Mouse (Mus musculus): ENCODE results near the gene Spint2. TPM values are rescaled to one million over a fixed set of nuclear protein-coding genes. Genes with fewer than 3 reads are reported as not detected.

Spint2 gene
- total and polyA plus RNA-seq, 2 experiments from 2014 or later: 46.6 to 81.6 TPM

DNA sequence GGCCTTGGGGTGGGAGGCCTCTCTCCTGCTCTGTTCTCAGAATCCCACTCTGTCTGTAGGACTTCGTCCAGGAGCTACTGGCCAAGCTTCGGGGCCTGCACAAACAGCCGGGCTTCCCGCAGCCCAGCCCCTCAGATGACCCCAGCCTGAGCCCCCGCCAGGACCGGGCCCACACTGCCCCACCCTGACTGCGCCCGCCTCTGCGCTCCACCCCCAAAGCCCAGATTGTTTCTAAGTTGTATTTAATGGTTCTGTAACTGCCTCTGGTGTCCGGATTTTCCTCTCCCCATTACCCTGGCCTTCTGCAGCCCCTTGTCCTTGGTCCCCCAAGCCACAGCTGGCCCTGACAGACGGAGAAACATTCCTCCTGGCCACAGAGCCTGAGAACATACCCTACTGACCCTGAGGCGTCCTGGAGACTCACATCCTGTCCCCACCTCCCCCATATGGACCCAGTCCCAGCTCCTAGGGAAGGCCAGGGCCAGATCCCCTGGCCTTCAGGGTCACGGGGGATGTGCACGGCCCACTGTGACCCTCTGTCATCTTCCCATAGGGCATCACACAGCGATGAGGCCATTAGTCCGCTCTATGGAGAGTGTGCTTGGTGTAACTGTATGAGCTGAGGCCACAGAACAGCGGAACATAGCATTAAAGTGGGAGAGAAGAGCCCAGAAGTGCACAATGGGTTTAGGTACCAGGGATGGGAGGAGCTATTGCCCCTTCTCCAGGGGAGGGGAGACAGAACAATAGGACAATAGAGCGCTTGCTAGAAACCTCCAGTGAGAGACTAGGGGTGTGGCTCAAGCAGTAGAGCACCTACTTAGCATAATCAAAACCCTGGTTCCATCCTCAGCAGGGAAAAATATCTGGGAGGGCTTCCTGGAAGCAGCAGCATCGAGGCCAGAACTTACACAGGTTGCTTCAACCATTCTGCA lies 11.7 kb upstream of the Spint2 start:
- H3K4me3 ChIP-seq (ENCODE audit: low read depth, low read length): no peak overlapping the region
- TF ChIP-seq CTCF (IDR thresholded peaks at IDR 0.05; ENCODE audit: low read depth): no peak
- 0 out of 2 replicates have a peak, but pooled peaks have one; percentile 36 for TF ChIP-seq EP300 (IDR thresholded peaks at IDR 0.05; ENCODE audit: low read depth)
- no peaks in the 10 kb centered on the region for H3K9me3 ChIP-seq (replicated peaks; ENCODE audit: control insufficient read depth, low read length)
- no peaks in the 10 kb centered on the region for H3K36me3 ChIP-seq (replicated peaks; ENCODE audit: control insufficient read depth, insufficient read depth, low read length)
- H3K9ac ChIP-seq (replicated peaks; ENCODE audit: low read depth, low read length): no peak overlapping the region
- ATAC-seq (ENCODE audit: insufficient read depth, low read depth) (peak; percentile 39), DNase-seq (ENCODE audit: low spot score) (peak; percentile 28)
- H3K27me3 ChIP-seq (ENCODE audit: control insufficient read depth, insufficient read depth, low read length): peaks cover 9% of the 10 kb centered on the region; the same call in 1 of the 2 replicates
- H3K4me2 ChIP-seq (ENCODE audit: low read depth, low read length): no peak overlapping the region
- peak overlapping the region; percentile 64 for H3K27ac ChIP-seq (ENCODE audit: low read depth)
- 52% methylated on average over 19 of the region's 19 CpGs for WGBS
- peaks cover 15% of the 10 kb centered on the region; the same call in 1 of the 2 replicates for H3K4me1 ChIP-seq (ENCODE audit: control insufficient read depth, insufficient read depth)

DNA sequence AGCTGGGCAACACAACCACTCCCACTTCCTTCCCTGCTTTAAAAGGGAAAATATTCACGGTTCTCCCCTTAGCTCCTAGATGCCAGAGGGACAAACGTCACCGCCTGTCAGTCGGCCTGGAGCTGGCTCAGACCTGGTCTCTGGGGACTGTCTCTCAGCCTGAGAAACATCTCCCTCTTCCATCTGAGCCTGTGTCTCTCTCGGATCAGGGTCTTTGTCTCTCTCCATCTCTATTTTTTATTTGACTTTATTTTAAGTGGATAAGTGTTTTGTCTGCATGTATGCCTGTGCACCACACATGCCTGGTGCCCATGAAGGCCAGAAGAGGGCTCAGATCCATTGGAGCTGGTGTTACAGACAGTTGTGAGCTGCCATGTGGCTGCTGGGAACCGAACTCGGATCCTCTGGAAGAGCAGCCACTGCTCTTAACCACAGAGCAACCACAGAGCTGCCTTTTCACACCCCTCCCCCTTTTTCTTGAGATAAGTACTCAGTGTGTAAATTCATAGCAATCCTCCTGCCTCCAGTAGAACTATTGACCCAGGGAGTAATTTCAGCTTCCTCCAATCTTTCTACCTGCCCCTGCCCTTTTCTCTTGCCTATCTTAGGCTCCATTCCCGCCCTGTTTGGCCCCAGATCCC lies 10.9 kb upstream of the Spint2 start:
- no peak overlapping the region for H3K9ac ChIP-seq (replicated peaks; ENCODE audit: low read depth, low read length)

DNA sequence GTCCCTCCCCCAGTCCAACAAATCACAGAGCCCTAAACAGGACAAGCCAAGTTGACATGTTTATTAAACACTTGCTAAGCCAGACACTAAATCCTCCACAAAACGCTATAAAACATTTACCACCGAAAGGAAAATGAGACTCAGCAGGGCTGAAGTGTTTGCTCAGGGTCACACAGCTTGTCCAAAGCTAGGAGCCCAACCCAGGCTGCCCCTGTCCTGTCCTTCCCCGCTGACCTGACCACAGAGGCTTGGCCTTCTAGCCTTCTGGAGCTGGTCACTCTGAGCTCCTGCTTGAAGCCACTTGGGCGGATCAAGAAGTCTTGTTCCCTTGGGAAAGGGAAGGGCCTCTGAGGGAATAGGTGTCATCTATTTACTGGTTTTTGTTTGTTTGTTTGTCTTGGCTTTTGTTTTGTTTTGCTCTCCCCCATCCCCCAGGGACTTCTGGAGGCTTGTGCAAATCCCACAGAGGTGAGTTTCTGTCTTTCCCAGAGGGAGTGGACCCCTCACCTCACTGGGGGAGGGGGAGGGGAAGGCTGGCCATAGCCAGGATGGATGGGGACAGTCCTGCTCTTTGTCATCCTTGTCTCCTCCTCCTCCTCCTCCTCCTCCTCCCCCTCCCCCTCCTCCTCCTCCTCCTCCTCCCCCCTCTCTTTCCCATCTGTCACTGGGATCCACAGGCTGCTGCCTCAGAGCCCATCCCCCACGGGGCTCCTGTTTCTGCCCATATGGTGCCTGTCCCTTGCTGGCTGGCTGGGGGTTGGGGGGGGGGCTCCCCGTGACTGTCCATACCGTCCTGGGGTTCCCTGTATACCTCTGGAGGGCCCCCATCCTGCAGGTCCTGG lies 10.1 kb upstream of the Spint2 start:
- no peaks in the 10 kb centered on the region for H3K36me3 ChIP-seq (replicated peaks; ENCODE audit: control insufficient read depth, insufficient read depth, low read length)
- H3K4me1 ChIP-seq (ENCODE audit: control insufficient read depth, insufficient read depth): peaks cover 15% of the 10 kb centered on the region; the same call in 1 of the 2 replicates
- H3K4me2 ChIP-seq (ENCODE audit: low read depth, low read length): peak overlapping the region; percentile 68; the same call in 1 of the 2 replicates
- TF ChIP-seq CTCF (IDR thresholded peaks at IDR 0.05; ENCODE audit: low read depth) (no peak), EP300 (IDR thresholded peaks at IDR 0.05; ENCODE audit: low read depth) (no peak)
- no peak overlapping the region for H3K4me3 ChIP-seq (ENCODE audit: low read depth, low read length)
- no peak overlapping the region for H3K9ac ChIP-seq (replicated peaks; ENCODE audit: low read depth, low read length)
- no peaks in the 10 kb centered on the region for H3K9me3 ChIP-seq (replicated peaks; ENCODE audit: control insufficient read depth, low read length)
- ATAC-seq (ENCODE audit: insufficient read depth, low read depth): 0 out of 2 replicates have a peak, but pooled peaks have one; percentile 4
- DNase-seq (ENCODE audit: low spot score): no peak
- H3K27ac ChIP-seq (ENCODE audit: low read depth): peak overlapping the region; percentile 64
- H3K27me3 ChIP-seq (ENCODE audit: control insufficient read depth, insufficient read depth, low read length): no peaks in the 10 kb centered on the region
- WGBS: 46% methylated on average over 6 of the region's 7 CpGs

More for the DNA sequence above, 10.9 kb upstream of the Spint2 start:
- Histone ChIP-seq H3K9me3 (replicated peaks; ENCODE audit: control insufficient read depth, low read length) (no peaks in the 10 kb centered on the region), H3K36me3 (replicated peaks; ENCODE audit: control insufficient read depth, insufficient read depth, low read length) (no peaks in the 10 kb centered on the region), H3K4me2 (ENCODE audit: low read depth, low read length) (peak overlapping the region; percentile 22; the same call in 1 of the 2 replicates), H3K27ac (ENCODE audit: low read depth) (peak overlapping the region; percentile 64), H3K27me3 (ENCODE audit: control insufficient read depth, insufficient read depth, low read length) (0 out of 2 replicates have a peak, but pooled peaks cover 1% of the 10 kb centered on the region), H3K4me3 (ENCODE audit: low read depth, low read length) (no peak overlapping the region), H3K4me1 (ENCODE audit: control insufficient read depth, insufficient read depth) (peaks cover 15% of the 10 kb centered on the region; the same call in 1 of the 2 replicates)
- peak; percentile 4; the same call in 1 of the 2 replicates for ATAC-seq (ENCODE audit: insufficient read depth, low read depth)
- DNase-seq (ENCODE audit: low spot score): peak; percentile 41
- WGBS: 28% methylated on average over 8 of the region's 8 CpGs
- TF ChIP-seq CTCF (IDR thresholded peaks at IDR 0.05; ENCODE audit: low read depth) (no peak), EP300 (IDR thresholded peaks at IDR 0.05; ENCODE audit: low read depth) (no peak)

DNA sequence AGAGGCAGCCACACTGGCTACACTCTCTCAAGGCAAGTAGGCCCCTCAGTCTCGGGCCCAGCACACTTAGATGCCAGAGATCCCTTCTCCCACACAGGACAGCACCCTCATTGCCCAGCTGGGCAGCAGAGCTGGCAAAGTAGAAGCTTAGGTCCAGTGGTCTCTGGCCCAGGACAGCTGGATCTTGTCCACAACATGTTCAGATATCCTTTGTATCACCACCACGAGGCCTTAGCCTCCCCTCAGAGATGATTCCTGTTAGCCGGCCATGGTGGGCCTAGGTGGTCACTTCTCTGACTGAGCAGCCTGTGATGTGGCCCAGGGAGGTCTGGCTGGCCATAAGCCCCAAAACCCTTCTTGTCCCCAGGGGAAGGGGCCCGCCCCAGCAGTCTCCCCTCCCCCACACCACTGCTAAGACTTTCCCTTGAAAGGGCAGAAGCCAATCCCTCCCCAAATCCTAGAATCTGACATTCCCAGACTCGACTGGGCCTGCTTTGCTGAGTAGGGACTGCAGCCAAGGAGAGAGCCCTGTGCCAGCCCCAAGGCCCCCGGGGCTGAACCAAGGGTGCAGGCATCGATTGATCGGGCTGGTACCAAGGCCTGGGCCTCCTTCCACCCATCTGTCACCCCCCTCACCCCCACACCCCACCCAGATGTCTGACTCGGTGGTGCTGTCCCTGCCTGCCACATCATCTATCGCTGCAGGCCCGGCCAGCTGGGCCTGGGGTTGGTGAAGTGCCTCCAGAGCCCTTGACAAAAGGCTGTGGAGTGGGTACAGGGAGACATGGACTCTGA lies 9.2 kb upstream of the Spint2 start:
- TF ChIP-seq EP300 (IDR thresholded peaks at IDR 0.05; ENCODE audit: low read depth) (no peak), CTCF (IDR thresholded peaks at IDR 0.05; ENCODE audit: low read depth) (no peak)
- DNase-seq (ENCODE audit: low spot score) (no peak), ATAC-seq (ENCODE audit: insufficient read depth, low read depth) (no peak)
- peak overlapping the region; percentile 68 for H3K4me2 ChIP-seq (ENCODE audit: low read depth, low read length)
- WGBS: 71% methylated on average over 11 of the region's 11 CpGs
- no peaks in the 10 kb centered on the region for H3K27me3 ChIP-seq (ENCODE audit: control insufficient read depth, insufficient read depth, low read length)
- H3K9ac ChIP-seq (replicated peaks; ENCODE audit: low read depth, low read length): no peak overlapping the region
- peak overlapping the region; percentile 62 for H3K27ac ChIP-seq (ENCODE audit: low read depth)
- no peaks in the 10 kb centered on the region for H3K36me3 ChIP-seq (replicated peaks; ENCODE audit: control insufficient read depth, insufficient read depth, low read length)
- peaks cover 15% of the 10 kb centered on the region; the same call in 1 of the 2 replicates for H3K4me1 ChIP-seq (ENCODE audit: control insufficient read depth, insufficient read depth)
- no peak overlapping the region for H3K4me3 ChIP-seq (ENCODE audit: low read depth, low read length)
- no peaks in the 10 kb centered on the region for H3K9me3 ChIP-seq (replicated peaks; ENCODE audit: control insufficient read depth, low read length)
